Mouse (Mus musculus) cortical plate, adult 2 months (tissue): ENCODE results near the gene Lsm2. TPM values are rescaled to one million over a fixed set of nuclear protein-coding genes. Genes with fewer than 3 reads are reported as not detected.
"Not testable (repeated sequence)": the region's sequence is repeated elsewhere in the genome, so short reads cannot be mapped to it uniquely, and the experiment has no call there.

ENCODE experiments used
- H3K27ac ChIP-seq: fragments of 200-500 bp; 2 replicates; pipeline ENCODE4 v1.5.1; 2012; ENCODE audit warnings: low read length, control low read depth, inconsistent platforms; ENCODE audit not compliant: insufficient read depth
- H3K4me1 ChIP-seq: fragments of 200-500 bp; 2 replicates; pipeline ENCODE4 v1.6.1; 2011; ENCODE audit warnings: low read length; ENCODE audit not compliant: control insufficient read depth, insufficient read depth
- H3K4me3 ChIP-seq: fragments of 200-500 bp; 2 replicates; pipeline ENCODE4 v1.5.1; 2011; ENCODE audit warnings: mild to moderate bottlenecking, low read length, control low read depth; ENCODE audit not compliant: insufficient read depth
- CTCF ChIP-seq: fragments of 200-500 bp; IDR thresholded peaks from 2 replicates; pipeline ENCODE4 v1.5.1; 2011; ENCODE audit warnings: mild to moderate bottlenecking, control low read depth, low read length; ENCODE audit not compliant: insufficient read depth; ENCODE audit errors: extremely low read depth
- POLR2A ChIP-seq: fragments of 200-500 bp; IDR thresholded peaks from 2 replicates; pipeline ENCODE4 v1.6.1; 2011; ENCODE audit warnings: mild to moderate bottlenecking, low read length, control low read depth; ENCODE audit not compliant: insufficient read depth; ENCODE audit errors: extremely low read depth
- polyA plus RNA-seq: library from polyadenylated mRNA; depleted of rRNA; stranded (reverse); fragments of >200 nt; gene quantifications from 2 replicates; pipeline ENCODE4 v1.2.3, GENCODE M21; 2012; rRNA removed

Lsm2 gene
- polyA plus RNA-seq, 1 experiment, result 36.9 TPM

- Histone ChIP-seq H3K4me3 (no peak overlapping the region), H3K27ac (no peak overlapping the region), H3K4me1 (no peaks in the 10 kb centered on the region; the same call in 1 of the 2 replicates)
- no peak for TF ChIP-seq POLR2A
- TF ChIP-seq CTCF, result no peak
Observed at GRCm38 (mm10) chr17:35031880-35032279, 50.2 kb downstream of the Lsm2 start.

- TF ChIP-seq CTCF, result no peak
- no peak for TF ChIP-seq POLR2A
- no peak overlapping the region for H3K4me3 ChIP-seq
- no peaks in the 10 kb centered on the region; the same call in 1 of the 2 replicates for H3K4me1 ChIP-seq
- no peak overlapping the region for H3K27ac ChIP-seq
Observed at GRCm38 (mm10) chr17:35032323-35032870, 50.7 kb downstream of the Lsm2 start.

GRCm38 (mm10) chr17:35033703-35034102 lies 52.0 kb downstream of the Lsm2 start:
- H3K4me1 ChIP-seq, H3K4me3 ChIP-seq, H3K27ac ChIP-seq: not testable (repeated sequence)

GRCm38 (mm10) chr17:35034896-35035295 lies 53.2 kb downstream of the Lsm2 start:
- H3K4me3 ChIP-seq, result no peak overlapping the region
- no peak for TF ChIP-seq CTCF
- no peak for TF ChIP-seq POLR2A
- H3K27ac ChIP-seq, result no peak overlapping the region
- no peaks in the 10 kb centered on the region; the same call in 1 of the 2 replicates for H3K4me1 ChIP-seq

Other genes starting within 250 kb of the Lsm2 start
- gene C4b, start 238.0 kb upstream of the Lsm2 start, polyA plus RNA-seq, result 10.7 and 14.8 TPM in 2 replicates
- gene Cyp21a1, start 177.3 kb upstream of the Lsm2 start, polyA plus RNA-seq, result not detected in 2 replicates
- gene Stk19, start 144.9 kb upstream of the Lsm2 start, polyA plus RNA-seq, result 80.0 and 80.7 TPM in 2 replicates
- gene Dxo, start 144.8 kb upstream of the Lsm2 start, polyA plus RNA-seq, result 53.1 and 55.5 TPM in 2 replicates
- gene Skiv2l, start 131.7 kb upstream of the Lsm2 start, polyA plus RNA-seq, result 74.0 and 81.2 TPM in 2 replicates
- gene Nelfe, start 131.5 kb upstream of the Lsm2 start, polyA plus RNA-seq, result 56.3 and 65.8 TPM in 2 replicates
- 0.08 and 0.32 TPM in 2 replicates for gene Cfb, start 119.3 kb upstream of the Lsm2 start, polyA plus RNA-seq
- 4.8 and 4.9 TPM in 2 replicates for gene Zbtb12, start 102.4 kb upstream of the Lsm2 start, polyA plus RNA-seq
- gene Gm20547, start 99.8 kb upstream of the Lsm2 start, polyA plus RNA-seq, result 0.04 and 0.13 TPM in 2 replicates
- 3.2 and 3.4 TPM in 2 replicates for gene C2, start 83.6 kb upstream of the Lsm2 start, polyA plus RNA-seq
- gene Ehmt2, start 83.4 kb upstream of the Lsm2 start, polyA plus RNA-seq, result 247 and 264 TPM in 2 replicates
- gene Slc44a4, start 67.4 kb upstream of the Lsm2 start, polyA plus RNA-seq, result 0.46 and 0.49 TPM in 2 replicates
- gene Neu1, start 50.6 kb upstream of the Lsm2 start, polyA plus RNA-seq, result 49.4 and 50.5 TPM in 2 replicates
- gene Hspa1b, start 22.6 kb upstream of the Lsm2 start, polyA plus RNA-seq, result 8.4 and 11.6 TPM in 2 replicates
- not detected in 2 replicates for gene Gm20481, start 11.9 kb upstream of the Lsm2 start, polyA plus RNA-seq
- 12.0 and 14.0 TPM in 2 replicates for gene Hspa1a, start 9.7 kb upstream of the Lsm2 start, polyA plus RNA-seq
- 0.50 and 0.59 TPM in 2 replicates for gene Hspa1l, start 9.2 kb upstream of the Lsm2 start, polyA plus RNA-seq
- gene Vars, start 19.1 kb downstream of the Lsm2 start, polyA plus RNA-seq, result 43.7 and 46.6 TPM in 2 replicates
- gene Vwa7, start 34.7 kb downstream of the Lsm2 start, polyA plus RNA-seq, result 0.29 and 0.36 TPM in 2 replicates
- 0.94 and 0.96 TPM in 2 replicates for gene Sapcd1, start 46.2 kb downstream of the Lsm2 start, polyA plus RNA-seq
- 0.58 and 0.72 TPM in 2 replicates for gene Msh5, start 64.9 kb downstream of the Lsm2 start, polyA plus RNA-seq
- gene Clic1, start 68.1 kb downstream of the Lsm2 start, polyA plus RNA-seq, result 18.4 and 18.7 TPM in 2 replicates
- 25.1 and 26.8 TPM in 2 replicates for gene Ddah2, start 77.2 kb downstream of the Lsm2 start, polyA plus RNA-seq
- not detected in 2 replicates for gene Ly6g6c, start 83.5 kb downstream of the Lsm2 start, polyA plus RNA-seq
- gene Mpig6b, start 84.3 kb downstream of the Lsm2 start, polyA plus RNA-seq, result not detected in 2 replicates
- gene Ly6g6e, start 95.0 kb downstream of the Lsm2 start, polyA plus RNA-seq, result 4.8 and 5.5 TPM in 2 replicates
- gene Ly6g6d, start 96.2 kb downstream of the Lsm2 start, polyA plus RNA-seq, result 1.8 and 3.6 TPM in 2 replicates
- gene Ly6g6f, start 103.7 kb downstream of the Lsm2 start, polyA plus RNA-seq, result 0.44 and 1.1 TPM in 2 replicates
- 147 and 159 TPM in 2 replicates for gene Abhd16a, start 107.4 kb downstream of the Lsm2 start, polyA plus RNA-seq
- gene Ly6g5c, start 126.4 kb downstream of the Lsm2 start, polyA plus RNA-seq, result not detected in 2 replicates
- 0.91 and 1.3 TPM in 2 replicates for gene Ly6g5b, start 133.6 kb downstream of the Lsm2 start, polyA plus RNA-seq
- gene Gpank1, start 139.6 kb downstream of the Lsm2 start, polyA plus RNA-seq, result 20.4 and 21.0 TPM in 2 replicates
- 191 and 200 TPM in 2 replicates for gene Csnk2b, start 140.2 kb downstream of the Lsm2 start, polyA plus RNA-seq
- 9.6 and 10.3 TPM in 2 replicates for gene D17H6S53E, start 144.5 kb downstream of the Lsm2 start, polyA plus RNA-seq
- gene Apom, start 150.2 kb downstream of the Lsm2 start, polyA plus RNA-seq, result 0.13 TPM in 2 replicates
- gene Bag6, start 153.3 kb downstream of the Lsm2 start, polyA plus RNA-seq, result 194 and 212 TPM in 2 replicates
- 269 and 273 TPM in 2 replicates for gene Prrc2a, start 183.0 kb downstream of the Lsm2 start, polyA plus RNA-seq
- gene Aif1, start 194.2 kb downstream of the Lsm2 start, polyA plus RNA-seq, result 13.0 and 13.2 TPM in 2 replicates
- 18.9 and 20.2 TPM in 2 replicates for gene Lst1, start 206.6 kb downstream of the Lsm2 start, polyA plus RNA-seq
- 0.71 and 1.5 TPM in 2 replicates for gene Ltb, start 212.6 kb downstream of the Lsm2 start, polyA plus RNA-seq
- gene Tnf, start 220.1 kb downstream of the Lsm2 start, polyA plus RNA-seq, result 0.06 and 0.11 TPM in 2 replicates
- gene Lta, start 223.5 kb downstream of the Lsm2 start, polyA plus RNA-seq, result 0.19 and 0.32 TPM in 2 replicates
- gene Gm16181, start 239.0 kb downstream of the Lsm2 start, polyA plus RNA-seq, result not detected in 2 replicates